Mouse (Mus musculus) midbrain, postnatal 0 days (tissue): ENCODE data around the gene Bak1. TPM values are rescaled to one million over a fixed set of nuclear protein-coding genes. Genes with fewer than 3 reads are reported as not detected.

Experiments
- ATAC-seq: fragments of 200-750 bp; cut with Nextera tagmentation; 2 replicates; pipeline ENCODE4 v1.8.0; 2017; ENCODE audit warnings: moderate number of reproducible peaks, mild to moderate bottlenecking, moderate TSS enrichment, moderate library complexity; ENCODE audit not compliant: low FRiP score
- DNase-seq: peaks from one replicate; pipeline ENCODE4 v3.0.0-alpha.2; 2015; ENCODE audit warnings: low spot score
- H3K27ac ChIP-seq: fragments of 300-500 bp; sonication (generic); 2 replicates; pipeline ENCODE4 v1.5.1; 2014; ENCODE audit warnings: low read depth, mild to moderate bottlenecking, low read length, mixed read lengths
- H3K27me3 ChIP-seq: fragments of 300-500 bp; sonication (generic); 2 replicates; pipeline ENCODE4 v1.6.1; 2014; ENCODE audit warnings: low read length, control low read depth, mixed read lengths; ENCODE audit not compliant: insufficient read depth
- H3K36me3 ChIP-seq: fragments of 300-500 bp; sonication (generic); 2 replicates; pipeline ENCODE4 v1.6.1; 2014; ENCODE audit warnings: low read length, control low read depth, mixed read lengths; ENCODE audit not compliant: insufficient read depth
- H3K4me1 ChIP-seq: fragments of 300-500 bp; sonication (generic); 2 replicates; pipeline ENCODE4 v1.6.1; 2014; ENCODE audit warnings: mild to moderate bottlenecking, control low read depth, antibody characterized with exemption, low read length, mixed read lengths; ENCODE audit not compliant: insufficient read depth
- H3K4me2 ChIP-seq: fragments of 300-500 bp; sonication (generic); 2 replicates; pipeline ENCODE4 v1.6.1; 2014; ENCODE audit warnings: low read depth, mild to moderate bottlenecking, low read length, mixed read lengths; ENCODE audit not compliant: poor library complexity, severe bottlenecking
- H3K4me3 ChIP-seq: fragments of 300-500 bp; sonication (generic); 2 replicates; pipeline ENCODE4 v1.5.1; 2014; ENCODE audit warnings: low read depth, mild to moderate bottlenecking, low read length, moderate library complexity
- H3K9ac ChIP-seq: fragments of 300-500 bp; sonication (generic); replicated peaks from 2 replicates; pipeline ENCODE4 v1.6.1; 2014; ENCODE audit warnings: mild to moderate bottlenecking, low read length, moderate library complexity, mixed read lengths; ENCODE audit not compliant: poor library complexity, severe bottlenecking
- H3K9me3 ChIP-seq: fragments of 300-500 bp; sonication (generic); 2 replicates; pipeline ENCODE4 v1.6.1; 2016; ENCODE audit warnings: low read length, control low read depth
- CTCF ChIP-seq: IDR thresholded peaks from 2 replicates; pipeline ENCODE4 v1.5.1; 2016; ENCODE audit warnings: antibody characterized with exemption, mild to moderate bottlenecking
- WGBS: fragments of 180-500 bp; shearing (Covaris S2); extraction: QIAGEN DNeasy Blood & Tissue Kit; methylation state at CpG from one replicate; pipeline ENCODE4 v1.1.7; 2014; 5-methylcytosine and 5-hydroxymethylcytosine counted together
- polyA plus RNA-seq: library from polyadenylated mRNA; unstranded; fragments of >200 nt; fragmentation: Nextera tagmentation; extraction: Ambion mirVana; gene quantifications from 2 replicates; pipeline ENCODE4 v1.2.1, GENCODE M21; 2015
- total RNA-seq: library from RNA; depleted of rRNA; stranded (reverse); fragments of >200 nt; gene quantifications from 2 replicates; pipeline ENCODE4 v1.2.3, GENCODE M21; 2014

The Bak1 gene
- total and polyA plus RNA-seq, 2 experiments from 2014 or later: 5.3 to 82.4 TPM

DNA sequence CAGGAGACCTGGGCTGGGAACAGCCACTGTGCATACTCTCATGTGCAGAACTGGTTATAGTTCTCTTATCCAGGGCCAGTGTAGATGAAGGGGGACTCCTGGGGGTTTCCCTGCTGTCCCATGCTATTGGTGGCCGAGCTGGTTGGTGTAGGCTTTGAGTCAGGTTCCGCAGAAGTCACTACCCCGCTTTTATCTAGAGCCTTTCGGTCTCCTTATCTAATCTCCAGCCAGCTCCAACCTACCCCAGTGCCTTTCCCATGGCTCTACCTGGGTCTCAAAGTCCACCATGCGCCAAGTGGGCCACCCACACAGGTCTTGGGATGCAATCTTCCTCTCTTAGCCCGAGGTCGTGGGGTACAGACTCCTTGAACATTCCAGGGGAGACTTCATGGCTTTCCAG is 37.3 kb upstream of the Bak1 start:
- no peaks in the 10 kb centered on the region for H3K27me3 ChIP-seq
- WGBS: 86% methylated on average over 7 of the region's 7 CpGs

DNA sequence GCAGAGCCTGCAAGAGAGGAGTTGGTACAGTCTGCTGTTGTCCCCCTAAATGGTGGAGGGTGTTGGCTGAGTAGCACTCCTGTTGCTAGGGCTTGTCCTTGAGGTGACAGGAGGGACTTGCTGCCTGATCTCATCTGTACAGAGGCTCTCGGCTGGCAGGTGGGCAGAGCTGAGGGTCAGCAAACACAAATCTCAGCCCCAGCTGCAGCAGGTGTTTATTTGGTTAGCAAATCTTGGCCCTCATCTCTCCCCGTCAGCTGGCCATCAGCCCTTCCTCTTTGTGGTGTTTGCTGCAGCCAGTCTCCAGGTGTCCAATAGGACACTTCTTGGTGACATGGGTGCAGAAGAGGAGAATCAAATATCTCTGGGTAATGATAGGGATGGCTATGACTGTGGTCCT is 35.4 kb upstream of the Bak1 start:
- Histone ChIP-seq H3K9me3 (no peaks in the 10 kb centered on the region), H3K27ac (no peak overlapping the region), H3K9ac (no peak overlapping the region), H3K4me3 (no peak overlapping the region), H3K27me3 (no peaks in the 10 kb centered on the region), H3K4me2 (no peak overlapping the region), H3K36me3 (no peaks in the 10 kb centered on the region), H3K4me1 (no peaks in the 10 kb centered on the region)
- DNase-seq (no peak), ATAC-seq (no peak)
- WGBS: 77% methylated on average over 2 of the region's 2 CpGs
- TF ChIP-seq CTCF: no peak

More for the DNA sequence above, 37.3 kb upstream of the Bak1 start:
- Histone ChIP-seq H3K4me3 (no peak overlapping the region), H3K9ac (no peak overlapping the region), H3K4me2 (no peak overlapping the region), H3K27ac (no peak overlapping the region), H3K9me3 (no peaks in the 10 kb centered on the region), H3K4me1 (no peaks in the 10 kb centered on the region), H3K36me3 (no peaks in the 10 kb centered on the region)
- ATAC-seq (no peak), DNase-seq (no peak)
- TF ChIP-seq CTCF: no peak

DNA sequence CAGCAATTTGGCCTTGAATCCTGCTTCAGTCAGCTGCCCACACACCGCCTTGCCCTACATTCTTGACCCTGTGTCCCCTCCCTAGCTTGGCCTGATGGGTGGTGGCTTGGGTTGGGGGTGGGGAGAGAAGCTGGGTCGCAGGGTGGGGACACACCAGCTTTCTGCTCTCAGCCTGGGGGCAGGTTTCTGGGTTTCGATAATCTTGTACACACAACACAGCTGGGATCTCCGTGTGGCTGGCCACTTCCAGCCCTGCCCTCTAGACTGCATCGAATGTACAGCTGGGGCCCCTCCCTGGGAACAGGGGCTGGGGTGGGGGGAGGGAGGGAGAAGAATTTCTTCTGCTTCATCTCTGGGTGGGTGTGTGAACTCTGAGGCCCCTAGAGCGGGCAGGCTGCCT is 34.9 kb upstream of the Bak1 start:
- Histone ChIP-seq H3K9me3 (no peaks in the 10 kb centered on the region), H3K4me1 (no peaks in the 10 kb centered on the region), H3K27ac (no peak overlapping the region), H3K4me3 (no peak overlapping the region), H3K4me2 (no peak overlapping the region), H3K9ac (no peak overlapping the region), H3K27me3 (peaks cover 3% of the 10 kb centered on the region; the same call in 1 of the 2 replicates), H3K36me3 (no peaks in the 10 kb centered on the region)
- ATAC-seq: no peak
- no peak for TF ChIP-seq CTCF
- DNase-seq: no peak
- WGBS: 67% methylated on average over 6 of the region's 6 CpGs

DNA sequence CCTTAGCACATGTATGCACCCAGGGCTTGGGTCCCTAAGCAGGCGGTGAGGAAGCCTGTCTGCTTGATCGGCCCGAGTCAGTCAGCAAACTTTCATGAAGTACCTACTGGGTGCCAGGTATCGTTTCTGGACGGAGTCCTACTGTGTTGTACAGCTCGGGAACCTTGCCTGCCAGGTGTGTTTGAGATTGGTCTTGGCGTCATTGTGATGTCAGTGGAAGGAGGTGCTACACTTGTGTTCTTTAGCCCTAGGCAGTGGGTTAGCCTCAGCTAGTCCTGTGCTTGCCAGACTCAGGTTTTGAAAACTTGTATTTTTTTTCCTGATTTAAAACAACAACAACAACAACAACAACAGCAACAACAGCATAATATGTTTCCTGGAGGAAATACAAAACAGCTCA is 33.9 kb upstream of the Bak1 start:
- H3K9me3 ChIP-seq: no peaks in the 10 kb centered on the region
- no peak overlapping the region for H3K4me3 ChIP-seq
- H3K27me3 ChIP-seq: peaks cover 12% of the 10 kb centered on the region
- H3K36me3 ChIP-seq: no peaks in the 10 kb centered on the region
- H3K27ac ChIP-seq: no peak overlapping the region
- DNase-seq: no peak
- H3K4me2 ChIP-seq: no peak overlapping the region
- peaks cover 2% of the 10 kb centered on the region; the same call in 1 of the 2 replicates for H3K4me1 ChIP-seq
- no peak for TF ChIP-seq CTCF
- WGBS: 93% methylated on average over 7 of the region's 7 CpGs
- no peak for ATAC-seq
- no peak overlapping the region for H3K9ac ChIP-seq

DNA sequence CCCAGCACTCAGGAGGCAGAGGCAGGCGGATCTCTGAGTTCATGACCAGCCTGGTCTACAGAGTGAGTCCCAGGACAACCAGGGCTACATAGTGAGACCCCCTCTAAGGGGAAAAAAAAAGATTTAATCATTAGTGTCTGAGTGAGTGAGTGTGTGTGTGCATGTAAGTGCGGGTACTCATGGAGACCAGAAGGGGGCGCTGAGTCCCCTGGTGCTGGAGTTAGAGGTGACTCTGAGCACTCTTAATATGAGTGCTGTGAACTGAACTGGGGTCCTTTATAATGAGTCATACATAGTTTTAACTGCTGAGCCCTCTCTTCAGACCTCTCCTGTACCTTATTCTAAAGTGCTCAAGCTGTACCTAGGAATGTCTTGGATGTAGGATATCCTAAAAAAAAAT is 32.9 kb upstream of the Bak1 start:
- H3K36me3 ChIP-seq: no peaks in the 10 kb centered on the region
- no peak for ATAC-seq
- H3K9me3 ChIP-seq: no peaks in the 10 kb centered on the region
- no peak overlapping the region for H3K4me2 ChIP-seq
- no peak overlapping the region for H3K4me3 ChIP-seq
- TF ChIP-seq CTCF: no peak; the same call in 1 of the 2 replicates
- DNase-seq: no peak
- 93% methylated on average over 3 of the region's 3 CpGs for WGBS
- H3K27ac ChIP-seq: no peak overlapping the region
- H3K27me3 ChIP-seq: peaks cover 15% of the 10 kb centered on the region
- H3K4me1 ChIP-seq: peaks cover 7% of the 10 kb centered on the region; the same call in 1 of the 2 replicates
- H3K9ac ChIP-seq: no peak overlapping the region

DNA sequence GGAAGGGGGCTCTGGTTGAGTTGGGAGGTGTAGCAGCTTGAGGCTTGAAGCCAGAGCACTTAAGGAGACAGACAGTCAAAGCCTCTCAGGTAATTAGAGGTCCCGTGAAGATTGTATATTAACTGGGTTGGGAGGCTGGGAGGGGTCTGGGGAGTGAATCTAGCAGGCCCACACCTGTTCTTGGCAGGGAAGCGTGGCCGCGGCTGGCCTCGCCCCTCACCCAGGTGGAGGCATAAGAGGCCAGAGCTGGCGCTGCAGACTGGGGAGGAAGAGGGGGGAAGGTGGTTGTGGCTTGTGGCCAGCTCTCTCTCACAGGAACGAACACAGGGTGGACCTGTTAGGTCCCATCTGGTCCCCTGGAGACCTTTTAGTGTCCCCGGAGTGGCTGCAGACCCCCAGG is 31.9 kb upstream of the Bak1 start:
- no peak for ATAC-seq

More for the DNA sequence above, 31.9 kb upstream of the Bak1 start:
- Histone ChIP-seq H3K4me2 (no peak overlapping the region), H3K4me1 (peaks cover 7% of the 10 kb centered on the region; the same call in 1 of the 2 replicates), H3K27ac (no peak overlapping the region), H3K9ac (no peak overlapping the region), H3K4me3 (no peak overlapping the region), H3K9me3 (no peaks in the 10 kb centered on the region), H3K36me3 (no peaks in the 10 kb centered on the region), H3K27me3 (peaks cover 23% of the 10 kb centered on the region)
- 92% methylated on average over 8 of the region's 8 CpGs for WGBS
- DNase-seq: no peak
- no peak for TF ChIP-seq CTCF
